Mouse (Mus musculus) embryonic facial prominence, embryonic 11.5 days (tissue): ENCODE data around the gene Flrt1. TPM values are rescaled to one million over a fixed set of nuclear protein-coding genes. Genes with fewer than 3 reads are reported as not detected.
"Not testable (repeated sequence)": the region's sequence is repeated elsewhere in the genome, so short reads cannot be mapped to it uniquely, and the experiment has no call there.

Source experiments
- ATAC-seq: fragments of 200-750 bp; cut with Nextera tagmentation; replicated peaks from 2 replicates; pipeline ENCODE4 v1.8.0; 2017; ENCODE audit warnings: low read depth; ENCODE audit not compliant: insufficient number of reproducible peaks, low FRiP score, low TSS enrichment
- DNase-seq: peaks from one replicate; pipeline ENCODE4 v3.0.0-alpha.2; 2015; ENCODE audit warnings: low spot score
- H3K27ac ChIP-seq: fragments of 300-500 bp; sonication (generic); replicated peaks from 2 replicates; pipeline ENCODE4 v1.5.1; 2014; ENCODE audit warnings: mild to moderate bottlenecking, low read depth, low read length, control low read depth
- H3K27me3 ChIP-seq: fragments of 300-500 bp; sonication (generic); 2 replicates; pipeline ENCODE4 v1.6.1; 2014; ENCODE audit warnings: mild to moderate bottlenecking, low read length, moderate library complexity, mixed read lengths; ENCODE audit not compliant: control insufficient read depth, insufficient read depth
- H3K36me3 ChIP-seq: fragments of 300-500 bp; sonication (generic); replicated peaks from 2 replicates; pipeline ENCODE4 v1.6.1; 2014; ENCODE audit warnings: low read depth, mild to moderate bottlenecking, low read length, moderate library complexity, mixed read lengths; ENCODE audit not compliant: control insufficient read depth, insufficient read depth
- H3K4me1 ChIP-seq: fragments of 300-500 bp; sonication (generic); 2 replicates; pipeline ENCODE4 v1.6.1; 2014; ENCODE audit warnings: low read length, mixed read lengths; ENCODE audit not compliant: control insufficient read depth, insufficient read depth
- H3K4me2 ChIP-seq: fragments of 300-500 bp; sonication (generic); 2 replicates; pipeline ENCODE4 v1.6.1; 2014; ENCODE audit warnings: low read depth, mild to moderate bottlenecking, control low read depth, low read length, moderate library complexity
- H3K4me3 ChIP-seq: fragments of 300-500 bp; sonication (generic); 2 replicates; pipeline ENCODE4 v1.5.1; 2014; ENCODE audit warnings: low read depth, low read length, control low read depth
- H3K9ac ChIP-seq: fragments of 300-500 bp; sonication (generic); replicated peaks from 2 replicates; pipeline ENCODE4 v1.6.1; 2014; ENCODE audit warnings: mild to moderate bottlenecking, control low read depth, low read length
- H3K9me3 ChIP-seq: fragments of 300-500 bp; sonication (generic); replicated peaks from 2 replicates; pipeline ENCODE4 v1.6.1; 2016; ENCODE audit warnings: mild to moderate bottlenecking, low read length, inconsistent platforms, mixed read lengths; ENCODE audit not compliant: control insufficient read depth
- WGBS: fragments of 180-500 bp; shearing (Covaris S2); extraction: QIAGEN DNeasy Blood & Tissue Kit; methylation state at CpG from one replicate; pipeline ENCODE4 v1.1.7; 2014; 5-methylcytosine and 5-hydroxymethylcytosine counted together
- polyA plus RNA-seq: library from polyadenylated mRNA; unstranded; fragments of >200 nt; fragmentation: Nextera tagmentation; extraction: Ambion mirVana; gene quantifications from 2 replicates; pipeline ENCODE4 v1.2.1, GENCODE M21; 2014

Flrt1 gene
- polyA plus RNA-seq, 1 experiment from 2014 or later: 3.0 TPM

DNA sequence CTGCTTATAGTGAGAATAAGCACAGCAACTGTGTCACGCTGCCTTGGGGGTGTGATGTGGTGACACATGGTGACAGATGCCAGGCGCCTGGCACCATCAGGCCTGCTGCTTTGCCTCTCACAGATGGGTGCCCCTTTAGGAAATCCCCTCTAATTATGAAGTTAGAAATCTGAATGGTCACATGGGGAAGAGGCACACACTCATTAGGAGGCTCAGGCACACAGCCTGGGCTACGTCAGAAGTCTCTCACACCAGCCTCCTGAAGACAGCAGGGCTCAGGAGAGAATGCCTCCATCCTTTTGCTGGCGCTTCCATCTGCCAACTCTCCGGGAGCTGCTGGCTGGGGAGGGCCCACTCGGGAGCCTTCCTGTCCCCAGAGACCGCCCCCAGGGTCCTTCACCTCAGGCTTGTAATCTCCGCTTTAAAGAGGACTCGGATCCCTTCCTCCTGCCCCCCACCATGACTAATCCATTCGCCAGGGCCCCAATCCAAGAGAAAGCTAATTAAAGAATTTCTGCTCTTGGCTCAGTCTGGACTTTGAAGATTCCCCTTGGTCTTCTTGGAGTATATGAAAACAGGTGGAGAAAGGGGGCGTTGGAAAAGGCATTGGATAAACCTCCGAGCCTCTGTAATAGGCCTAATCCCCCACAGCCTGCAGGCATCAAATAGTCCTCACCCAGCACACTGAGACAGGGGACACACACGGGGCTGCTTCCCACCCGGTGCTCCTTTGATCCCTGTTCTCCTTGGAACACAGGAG lies 22.3 kb downstream of the Flrt1 start:
- Histone ChIP-seq H3K4me2 (no peak overlapping the region), H3K36me3 (no peaks in the 10 kb centered on the region), H3K9ac (no peak overlapping the region), H3K27ac (no peak overlapping the region), H3K9me3 (no peaks in the 10 kb centered on the region), H3K4me1 (no peaks in the 10 kb centered on the region; the same call in 1 of the 2 replicates), H3K4me3 (no peak overlapping the region), H3K27me3 (no peaks in the 10 kb centered on the region; the same call in 1 of the 2 replicates)
- ATAC-seq (no peak; the same call in 1 of the 2 replicates), DNase-seq (peak; percentile 44)
- 24% methylated on average over 14 of the region's 14 CpGs for WGBS

DNA sequence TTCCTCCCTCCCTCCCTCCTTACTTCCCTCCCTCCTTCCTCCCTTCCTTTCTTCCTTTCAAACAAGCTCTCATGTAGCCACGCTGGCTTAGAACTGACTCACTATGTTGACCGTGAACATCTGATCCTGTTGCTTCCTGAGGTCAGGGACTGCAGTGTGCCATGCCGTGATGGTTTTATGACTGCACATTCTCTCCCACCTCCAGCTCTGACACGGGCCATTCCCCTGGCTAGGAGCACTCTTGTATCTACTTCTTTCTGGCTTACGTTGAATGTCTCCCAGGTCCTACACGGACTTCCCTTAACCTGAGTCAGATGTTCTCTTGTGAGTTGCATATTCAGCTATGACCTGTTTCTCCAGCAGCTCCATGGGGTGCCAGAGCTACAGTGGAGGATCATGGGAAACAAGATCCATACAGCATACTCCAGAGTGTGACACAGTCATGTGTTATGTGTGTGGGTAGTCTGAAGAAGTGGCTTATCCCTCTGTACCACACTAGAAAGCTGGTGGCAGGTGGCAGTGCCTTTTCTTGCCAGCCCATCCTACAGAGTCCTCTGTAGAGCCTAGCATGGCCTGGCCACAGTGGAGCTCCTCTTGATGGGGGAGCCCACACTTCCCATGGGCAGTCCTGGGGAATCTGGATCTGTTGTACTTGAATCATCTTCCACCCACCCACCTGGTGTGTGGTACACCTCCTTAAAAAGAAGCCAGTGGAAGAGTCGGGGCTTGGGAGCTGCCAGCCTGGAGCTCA lies 23.8 kb downstream of the Flrt1 start:
- Histone ChIP-seq H3K4me1 (no peaks in the 10 kb centered on the region; the same call in 1 of the 2 replicates), H3K27ac (no peak overlapping the region), H3K9me3 (no peaks in the 10 kb centered on the region), H3K4me3 (no peak overlapping the region), H3K4me2 (no peak overlapping the region), H3K36me3 (no peaks in the 10 kb centered on the region), H3K9ac (no peak overlapping the region), H3K27me3 (no peaks in the 10 kb centered on the region)
- no peak; the same call in 1 of the 2 replicates for ATAC-seq
- 67% methylated on average over 7 of the region's 7 CpGs for WGBS
- DNase-seq: no peak

DNA sequence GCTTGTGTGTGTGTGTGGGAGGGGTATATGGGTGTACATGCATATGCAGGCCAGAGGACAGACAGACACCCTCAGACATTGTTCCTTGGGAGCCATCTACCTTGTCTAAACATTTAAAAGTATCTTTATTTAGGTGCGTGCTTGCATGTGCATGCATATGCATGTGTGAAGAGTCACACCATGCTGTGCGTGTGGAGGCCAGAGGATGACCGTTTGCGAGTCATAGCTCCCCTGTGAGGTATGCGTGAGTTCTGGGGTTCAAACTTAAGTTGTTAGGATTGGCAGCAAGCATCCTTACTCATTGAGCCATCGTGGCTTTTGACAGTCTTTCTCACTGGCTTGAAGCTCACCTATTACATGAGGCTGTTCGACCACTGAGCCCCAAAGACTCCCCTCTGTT lies 27.3 kb downstream of the Flrt1 start:
- Histone ChIP-seq H3K4me2 (no peak overlapping the region), H3K36me3 (no peaks in the 10 kb centered on the region), H3K4me1 (no peaks in the 10 kb centered on the region; the same call in 1 of the 2 replicates), H3K9me3 (no peaks in the 10 kb centered on the region), H3K27me3 (no peaks in the 10 kb centered on the region), H3K27ac (no peak overlapping the region), H3K9ac (no peak overlapping the region), H3K4me3 (no peak overlapping the region)
- 86% methylated on average over 7 of the region's 7 CpGs for WGBS
- no peak for DNase-seq
- no peak for ATAC-seq

DNA sequence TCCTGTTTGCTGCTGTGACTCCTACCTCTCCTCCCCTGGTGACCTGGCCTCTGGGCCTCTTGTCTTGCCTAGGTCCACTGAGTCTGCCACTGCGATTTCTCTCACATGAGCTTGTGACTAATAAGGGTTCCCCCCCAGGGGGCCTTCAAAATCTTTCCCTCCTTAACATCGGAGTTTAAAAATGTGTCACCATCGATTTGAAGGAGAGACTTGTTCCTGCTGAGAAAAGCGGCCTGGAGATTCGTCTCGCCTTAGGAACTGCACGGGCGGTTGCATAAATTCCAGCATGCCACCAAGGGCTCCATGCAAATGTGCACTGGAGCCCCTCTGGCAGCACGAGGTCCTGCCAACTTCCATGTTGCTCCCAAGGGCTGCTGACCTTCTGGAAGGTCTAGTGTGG lies 27.9 kb downstream of the Flrt1 start:
- no peak overlapping the region for H3K9ac ChIP-seq
- H3K4me1 ChIP-seq: no peaks in the 10 kb centered on the region
- H3K27ac ChIP-seq: no peak overlapping the region
- H3K4me2 ChIP-seq: no peak overlapping the region
- no peak overlapping the region for H3K4me3 ChIP-seq
- ATAC-seq (no peak), DNase-seq (no peak)
- 69% methylated on average over 9 of the region's 9 CpGs for WGBS
- no peaks in the 10 kb centered on the region for H3K9me3 ChIP-seq
- H3K27me3 ChIP-seq: no peaks in the 10 kb centered on the region
- H3K36me3 ChIP-seq: no peaks in the 10 kb centered on the region

DNA sequence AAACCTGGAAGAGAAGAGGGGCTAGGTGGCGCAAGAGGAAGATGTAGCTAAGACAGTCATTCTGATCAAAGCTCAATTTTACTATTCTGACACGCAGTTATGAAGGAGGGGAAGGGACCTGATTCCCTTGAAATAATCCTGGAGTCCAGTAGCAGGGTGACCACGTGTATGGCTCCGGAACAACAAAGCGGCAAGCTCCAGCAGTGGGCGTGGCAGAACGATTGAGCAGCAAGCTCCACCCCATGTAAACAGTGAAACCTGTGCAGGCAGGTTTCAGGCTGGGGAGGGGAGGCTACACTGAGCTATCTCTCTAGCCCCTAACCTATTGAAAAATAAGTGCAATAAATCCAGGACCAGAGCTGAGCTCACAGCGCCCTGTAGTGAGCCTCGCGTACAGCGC lies 30.2 kb downstream of the Flrt1 start:
- not testable (repeated sequence) for DNase-seq, ATAC-seq, H3K4me1 ChIP-seq, H3K9ac ChIP-seq, H3K36me3 ChIP-seq, H3K27ac ChIP-seq, H3K9me3 ChIP-seq, H3K4me2 ChIP-seq, H3K4me3 ChIP-seq, H3K27me3 ChIP-seq
- WGBS: 83% methylated on average over 11 of the region's 11 CpGs

DNA sequence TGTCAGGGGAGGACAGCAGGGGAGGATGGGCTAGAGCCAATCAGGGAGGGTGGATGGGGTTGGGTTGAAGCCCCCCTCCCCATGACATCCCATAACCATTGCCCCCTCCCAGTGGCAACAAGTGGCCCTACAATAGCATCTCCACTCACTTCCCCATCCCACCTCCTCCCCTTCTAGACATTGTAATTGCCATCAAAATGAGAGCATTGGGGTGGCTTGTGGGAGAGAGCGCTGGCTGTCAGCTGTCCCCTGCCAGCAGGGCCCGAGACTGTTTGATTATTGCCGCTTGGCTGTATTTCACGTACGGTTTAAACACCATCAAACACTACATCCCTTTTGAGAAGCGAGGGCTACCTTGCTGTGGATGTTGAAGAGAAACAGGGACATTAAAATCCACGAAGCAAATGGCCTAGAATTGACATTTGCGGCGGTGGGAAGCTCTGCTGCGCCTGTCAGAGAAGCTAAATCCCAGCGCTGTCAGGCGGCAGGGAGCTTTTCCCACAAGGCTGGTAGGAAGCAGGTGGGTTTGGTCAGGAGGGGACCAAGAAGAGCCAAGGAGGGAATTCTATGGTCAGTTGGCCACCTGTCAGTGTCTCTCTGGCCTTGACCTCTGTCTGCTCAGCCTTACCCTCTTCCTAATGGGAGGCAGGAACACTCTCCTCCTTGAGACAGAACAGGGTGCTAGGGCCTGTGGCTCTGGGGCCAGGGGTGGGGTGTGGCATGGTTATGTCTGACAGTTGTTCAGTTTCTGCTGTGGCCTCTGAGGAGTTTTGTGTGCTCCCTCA lies 31.3 kb downstream of the Flrt1 start:
- WGBS: 54% methylated on average over 12 of the region's 12 CpGs
- H3K4me3 ChIP-seq: no peak overlapping the region
- no peak overlapping the region for H3K9ac ChIP-seq
- DNase-seq (no peak), ATAC-seq (no peak)
- H3K9me3 ChIP-seq: no peaks in the 10 kb centered on the region
- no peak overlapping the region for H3K27ac ChIP-seq
- H3K4me1 ChIP-seq: 0 out of 2 replicates have a peak, but pooled peaks cover 6% of the 10 kb centered on the region
- 0 out of 2 replicates have a peak, but pooled peaks cover under 1% of the 10 kb centered on the region for H3K27me3 ChIP-seq
- H3K4me2 ChIP-seq: no peak overlapping the region
- H3K36me3 ChIP-seq: no peaks in the 10 kb centered on the region

DNA sequence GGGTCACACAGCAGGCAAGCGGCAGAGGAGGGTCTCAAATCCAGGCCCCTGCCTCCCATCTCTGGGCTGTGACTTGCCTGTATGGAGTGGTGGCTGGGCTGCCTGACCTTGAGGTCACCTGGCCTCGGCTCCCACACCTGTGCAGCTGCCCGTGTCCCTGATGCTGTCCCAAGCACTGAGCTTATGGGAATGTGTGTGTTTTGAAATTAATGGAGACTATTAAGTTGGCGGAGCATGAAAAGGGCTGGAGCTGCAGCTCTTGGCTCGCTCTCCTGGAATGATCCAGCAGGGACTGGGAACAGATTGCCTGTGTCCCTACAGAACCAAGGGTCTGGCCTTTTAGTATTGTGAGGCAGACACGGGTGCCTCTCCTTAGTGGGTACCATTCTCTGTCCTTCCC lies 33.3 kb downstream of the Flrt1 start:
- no peak overlapping the region for H3K9ac ChIP-seq
- H3K27ac ChIP-seq: no peak overlapping the region
- DNase-seq (no peak), ATAC-seq (no peak)
- no peaks in the 10 kb centered on the region for H3K36me3 ChIP-seq
- no peak overlapping the region for H3K4me2 ChIP-seq
- peaks cover 9% of the 10 kb centered on the region; the same call in 1 of the 2 replicates for H3K4me1 ChIP-seq
- no peaks in the 10 kb centered on the region for H3K9me3 ChIP-seq
- no peak overlapping the region for H3K4me3 ChIP-seq
- H3K27me3 ChIP-seq: peaks cover 2% of the 10 kb centered on the region; the same call in 1 of the 2 replicates
- 55% methylated on average over 6 of the region's 6 CpGs for WGBS
